Mouse (Mus musculus) gastrocnemius, adult 2 months (tissue): ENCODE measurements around the gene Tnfrsf8. TPM values are rescaled to one million over a fixed set of nuclear protein-coding genes. Genes with fewer than 3 reads are reported as not detected.

ENCODE experiments used
- DNase-seq: peaks from one replicate; pipeline ENCODE4 v3.0.0; 2022
- H3K27ac ChIP-seq: fragments of 200-600 bp; 2 replicates; pipeline ENCODE4 v1.8.1; 2022; ENCODE audit warnings: mild to moderate bottlenecking
- H3K4me3 ChIP-seq: fragments of 200-600 bp; 2 replicates; pipeline ENCODE4 v1.8.1; 2022; ENCODE audit warnings: mild to moderate bottlenecking, moderate library complexity
- CTCF ChIP-seq: fragments of 200-600 bp; IDR thresholded peaks from 2 replicates; pipeline ENCODE4 v1.8.1; 2022; ENCODE audit warnings: antibody characterized with exemption, mild to moderate bottlenecking, moderate library complexity
- intact Hi-C: fragments of 180-260 bp; cut with DNase I; formaldehyde crosslinking; loops from one replicate; pipeline ENCODE4 v1.15.1; 2025
- total RNA-seq, 2 experiments: library from RNA; stranded (reverse); gene quantifications; 2 replicates each; pipeline ENCODE4 v1.2.3; 2021

The Tnfrsf8 gene
- total RNA-seq, 2 experiments from 2014 or later = 0.10 TPM; not detected in 1

DNA sequence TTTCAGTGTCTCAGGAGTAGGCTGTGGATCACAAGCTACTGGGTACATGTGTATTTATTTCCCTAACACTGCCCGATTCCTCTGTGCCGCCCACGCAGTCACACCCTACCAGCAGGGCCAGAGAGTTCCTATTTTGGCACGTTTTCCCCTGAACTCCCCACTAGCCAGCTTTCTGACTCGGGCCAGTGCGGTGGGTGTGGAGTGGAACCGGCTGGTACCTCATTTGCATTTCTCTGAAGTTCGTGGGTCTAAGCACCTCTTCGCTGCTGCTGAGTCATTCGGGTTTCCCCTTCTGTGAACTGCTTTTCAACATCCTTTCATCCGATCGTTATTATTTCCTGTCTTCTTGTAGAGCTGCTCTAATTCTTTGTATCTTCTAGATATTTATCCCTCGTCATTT is 60.5 kb downstream of the Tnfrsf8 start:
- H3K4me3 ChIP-seq = peak overlapping the region; percentile 28; the same call in 1 of the 2 replicates
- no peak overlapping the region for H3K27ac ChIP-seq
- intact Hi-C loops = no loop called here
- peak; percentile 35 for DNase-seq
- no peak for TF ChIP-seq CTCF

DNA sequence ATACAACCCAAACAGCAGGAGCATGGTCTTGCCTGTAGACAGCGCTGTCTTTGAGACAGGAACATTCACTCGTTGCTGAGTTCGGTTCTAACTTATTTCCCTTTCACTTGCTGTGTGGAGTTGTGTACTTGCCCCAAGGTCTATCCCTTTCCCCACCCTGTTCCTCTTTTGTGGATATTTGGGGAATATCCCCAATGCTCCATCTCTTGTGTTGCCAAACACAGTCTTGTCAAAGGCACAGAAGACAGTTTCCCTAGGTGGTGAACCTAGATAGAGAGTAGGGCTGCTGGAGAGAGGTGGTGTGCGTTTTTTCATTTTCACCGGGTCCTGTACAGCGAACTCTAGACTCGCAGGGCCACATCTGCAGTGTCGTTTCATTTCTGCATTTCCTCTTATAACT is 62.4 kb downstream of the Tnfrsf8 start:
- Histone ChIP-seq H3K4me3 (no peak overlapping the region), H3K27ac (no peak overlapping the region)
- intact Hi-C loops = no loop called here
- TF ChIP-seq CTCF = no peak
- DNase-seq = no peak

DNA sequence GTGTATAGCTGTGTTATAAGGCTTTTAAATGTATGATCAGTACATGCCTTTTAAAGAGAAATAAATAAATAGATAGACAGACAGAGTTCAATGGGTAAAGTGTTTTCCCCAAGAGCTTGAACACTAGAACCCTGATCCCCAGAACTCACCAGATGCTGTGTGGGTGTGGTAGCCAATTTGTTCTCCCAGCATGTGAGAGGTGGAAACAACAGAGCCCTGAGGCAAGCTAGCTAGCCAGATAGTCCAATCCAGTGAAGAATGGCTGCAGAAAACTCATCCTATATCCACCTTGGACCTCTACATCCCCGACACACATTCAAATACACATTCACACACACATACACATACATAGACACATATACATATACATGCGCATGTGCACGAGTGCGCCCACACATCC is 63.4 kb downstream of the Tnfrsf8 start:
- no peak for TF ChIP-seq CTCF
- intact Hi-C loops = no loop called here
- H3K4me3 ChIP-seq = no peak overlapping the region
- no peak for DNase-seq
- no peak overlapping the region for H3K27ac ChIP-seq

- intact Hi-C loops = no loop called here
- H3K27ac ChIP-seq = no peak overlapping the region
- DNase-seq = no peak
- TF ChIP-seq CTCF = no peak
- no peak overlapping the region for H3K4me3 ChIP-seq
Measured at GRCm38 (mm10) chr4:145250002-145250401, 65.0 kb downstream of the Tnfrsf8 start.

- DNase-seq = no peak
- intact Hi-C loops = no loop called here
- no peak for TF ChIP-seq CTCF
- H3K27ac ChIP-seq = no peak overlapping the region
- H3K4me3 ChIP-seq = no peak overlapping the region
Measured at GRCm38 (mm10) chr4:145247556-145247955, 67.4 kb downstream of the Tnfrsf8 start.

- no peak for TF ChIP-seq CTCF
- intact Hi-C loops = no loop called here
- peak within 1 kb of the TSS; percentile 92 for H3K27ac ChIP-seq
- peak; percentile 78 for DNase-seq
- peak within 1 kb of the TSS; percentile 89 for H3K4me3 ChIP-seq
Measured at GRCm38 (mm10) chr4:145246173-145247011, 68.6 kb downstream of the Tnfrsf8 start, which contains the start of gene Tnfrsf1b. Gene Tnfrsf1b, minus strand, starts transcription at chr4:145246870.

GRCm38 (mm10) chr4:145245581-145245980 is 69.4 kb downstream of the Tnfrsf8 start:
- Histone ChIP-seq H3K27ac (peak overlapping the region; percentile 92), H3K4me3 (peak overlapping the region; percentile 89)
- no peak for TF ChIP-seq CTCF
- intact Hi-C loops = no loop called here
- DNase-seq = no peak

GRCm38 (mm10) chr4:145244676-145245075 is 70.3 kb downstream of the Tnfrsf8 start:
- no peak for DNase-seq
- Histone ChIP-seq H3K27ac (peak overlapping the region; percentile 92), H3K4me3 (peak overlapping the region; percentile 89)
- TF ChIP-seq CTCF = no peak
- intact Hi-C loops = no loop called here

- intact Hi-C loops = no loop called here
- H3K27ac ChIP-seq = peak overlapping the region; percentile 9
- H3K4me3 ChIP-seq = no peak overlapping the region
- no peak for TF ChIP-seq CTCF
- no peak for DNase-seq
Measured at GRCm38 (mm10) chr4:145242719-145243350, 72.1 kb downstream of the Tnfrsf8 start.

- H3K27ac ChIP-seq = peak overlapping the region; percentile 72
- no peak overlapping the region for H3K4me3 ChIP-seq
- peak; percentile 52 for DNase-seq
- intact Hi-C loops = no loop called here
- TF ChIP-seq CTCF = no peak
Measured at GRCm38 (mm10) chr4:145240723-145241231, 74.2 kb downstream of the Tnfrsf8 start.

- intact Hi-C loops = loop anchor here (2.0 kb wide), 1 partner anchor 20 kb away; no protein-coding TSS in a partner anchor
- no peak overlapping the region; the same call in 1 of the 2 replicates for H3K4me3 ChIP-seq
- no peak for TF ChIP-seq CTCF
- DNase-seq = peak; percentile 86
- H3K27ac ChIP-seq = peak overlapping the region; percentile 80
Measured at GRCm38 (mm10) chr4:145239049-145239830, 75.7 kb downstream of the Tnfrsf8 start.

GRCm38 (mm10) chr4:145236027-145236426 is 78.9 kb downstream of the Tnfrsf8 start:
- intact Hi-C loops = no loop called here
- TF ChIP-seq CTCF = no peak
- DNase-seq = no peak
- Histone ChIP-seq H3K27ac (no peak overlapping the region), H3K4me3 (no peak overlapping the region)
